Mouse (Mus musculus) liver, embryonic 14.5 days (tissue): Measurements from ENCODE around the gene Tbx6.

Experiments
- CTCF ChIP-seq: IDR thresholded peaks from 2 replicates; pipeline ENCODE4 v1.5.1; 2016; ENCODE audit warnings: antibody characterized with exemption, low read depth, control low read depth
- EP300 ChIP-seq: IDR thresholded peaks from 2 replicates; pipeline ENCODE4 v1.6.1; 2016; ENCODE audit warnings: antibody characterized with exemption, low read depth

DNA sequence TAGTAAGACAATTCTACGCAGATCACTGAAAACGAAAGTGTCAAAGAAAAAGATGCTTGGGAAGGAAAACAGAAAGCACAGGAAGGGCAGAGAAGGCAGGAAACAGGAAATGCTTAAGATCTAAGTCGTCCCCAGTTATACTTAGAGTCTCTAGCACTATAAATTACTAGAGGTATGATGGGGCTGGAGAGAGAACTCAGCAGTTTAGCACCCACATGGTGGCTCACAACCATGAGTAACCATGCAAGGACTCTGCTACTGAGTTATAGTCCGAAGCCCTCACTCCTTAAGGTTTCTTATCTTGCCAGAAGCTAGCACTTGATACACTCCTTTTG, 13.0 kb downstream of the Tbx6 start:
- TF ChIP-seq CTCF, result no peak
- TF ChIP-seq EP300, result no peak
